Mouse (Mus musculus) frontal cortex, postnatal 36 days (tissue): ENCODE measurements around the gene Gata1.
"Not testable (repeated sequence)": the region's sequence is repeated elsewhere in the genome, so short reads cannot be mapped to it uniquely, and the experiment has no call there.

Experiments
- DNase-seq, 2 experiments: peaks; one replicate each; pipeline ENCODE4 v3.0.0; 2022; ENCODE audit warnings: low spot score in 2 of 2

Gata1 gene

DNA sequence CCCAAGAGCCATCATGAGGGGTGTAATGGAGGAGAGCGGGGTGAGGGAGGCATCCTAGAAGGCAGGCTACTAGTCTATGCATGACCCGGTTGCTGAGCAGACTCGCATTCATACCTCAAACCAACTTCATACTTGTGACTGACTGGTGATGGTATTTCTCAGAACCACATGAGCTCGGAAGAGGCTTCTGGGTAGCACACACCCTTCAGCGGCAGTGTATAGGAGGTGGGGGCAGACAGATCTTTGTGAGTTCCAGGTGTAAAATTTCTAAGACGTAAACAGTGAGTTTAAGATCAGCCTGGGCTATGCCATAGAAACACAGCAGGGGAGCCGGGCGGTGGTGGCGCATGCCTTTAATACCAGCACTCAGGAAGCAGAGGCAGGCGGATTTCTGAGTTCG lies at the start of gene Gata1:
Gene Gata1 (minus strand): TSS at position 180 of the 400 bp plus-strand sequence.
- DNase-seq = no peak

DNA sequence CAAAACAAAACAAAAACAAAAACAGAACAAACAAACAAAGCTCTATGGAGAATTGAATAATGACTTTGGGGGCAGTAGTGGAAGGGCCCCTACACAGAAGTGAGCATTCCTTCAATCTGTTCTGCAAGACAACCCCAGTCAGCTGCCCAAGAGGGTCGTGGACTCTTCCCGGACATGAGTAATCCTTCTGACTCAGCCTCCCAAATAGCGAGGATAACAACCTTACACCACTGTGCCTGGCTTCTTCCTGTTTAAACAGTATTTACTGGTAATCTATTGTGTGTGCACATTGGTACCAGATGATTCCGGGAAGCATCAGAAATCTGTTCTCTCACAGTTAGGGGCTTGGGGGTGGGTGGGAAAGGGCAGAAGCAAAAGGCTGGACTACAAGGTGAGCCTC lies 48.9 kb upstream of the Gata1 start:
- DNase-seq = no peak

DNA sequence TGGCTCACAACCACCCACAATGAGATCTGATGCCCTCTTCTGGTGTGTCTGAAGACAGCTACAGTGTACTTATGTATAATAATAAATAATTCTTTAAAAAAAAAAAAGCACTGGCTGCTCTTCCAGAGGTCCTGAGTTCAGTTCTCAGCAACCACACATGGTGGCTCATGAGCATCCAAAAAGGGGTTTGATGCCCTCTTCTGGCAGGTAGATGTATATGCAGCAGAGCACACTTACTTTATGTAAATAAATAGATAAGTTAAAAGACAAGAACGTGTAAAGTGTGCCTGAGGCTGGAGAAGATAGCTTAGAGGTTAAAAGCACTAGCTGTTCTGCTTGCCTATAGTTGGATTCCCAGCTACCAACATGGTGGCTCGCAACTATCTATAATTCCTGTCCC lies 46.9 kb upstream of the Gata1 start:
- DNase-seq = no peak

DNA sequence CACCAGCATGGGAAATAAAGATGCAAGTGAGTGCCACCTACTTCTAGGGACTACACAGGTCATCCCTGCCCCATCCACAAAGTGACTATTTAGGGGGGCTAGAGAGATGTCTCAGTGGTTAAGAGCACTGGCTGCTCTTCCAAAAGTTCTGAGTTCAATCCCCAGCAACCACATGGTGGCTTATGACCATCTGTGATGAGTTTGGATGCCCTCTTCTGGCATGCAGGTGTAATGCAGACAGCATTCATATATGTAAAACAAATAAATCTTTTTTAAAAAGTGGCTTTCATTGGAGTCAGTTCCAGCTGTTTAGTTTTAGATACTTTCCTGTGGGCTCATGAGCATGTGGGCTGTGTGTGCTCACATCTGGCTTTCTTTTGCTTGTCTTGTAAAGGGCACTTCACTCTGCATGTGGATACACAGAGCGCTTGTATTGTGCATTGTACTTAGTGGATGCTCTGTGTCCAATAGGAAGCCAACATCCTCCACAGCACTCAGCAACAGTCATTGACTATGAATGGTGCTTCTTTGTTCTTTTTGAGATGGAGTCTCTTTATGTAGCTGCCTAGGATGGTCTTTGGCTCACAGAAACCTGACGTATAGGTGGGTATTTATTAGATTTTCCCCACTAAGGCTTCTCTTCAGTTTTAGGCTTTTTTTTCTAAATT lies 42.4 kb upstream of the Gata1 start:
- DNase-seq = peak in 1 of 2 experiments; percentile 1

DNA sequence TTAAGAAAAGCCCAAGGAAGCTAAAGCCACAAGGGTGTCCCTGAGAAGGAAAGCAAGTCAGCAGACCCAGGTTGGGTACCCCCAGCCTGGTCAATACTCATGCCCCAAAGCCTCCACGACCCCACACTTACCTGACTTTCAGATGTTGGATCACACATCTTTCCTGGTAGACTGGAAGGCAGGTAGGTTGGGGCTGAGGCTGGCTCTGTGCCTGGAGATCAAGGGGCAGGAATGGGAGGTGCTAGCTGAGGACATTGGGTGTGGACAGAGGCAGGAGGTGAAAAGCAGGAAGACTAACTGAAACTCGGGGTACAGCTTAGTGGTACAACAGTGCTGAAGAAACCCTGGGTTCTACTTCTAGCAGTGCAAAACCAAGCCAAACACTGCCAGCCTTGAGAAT lies 40.4 kb upstream of the Gata1 start, which contains the start of gene Glod5:
Gene Glod5 (minus strand): TSS at position 207 of the 400 bp plus-strand sequence.
- no peak for DNase-seq

DNA sequence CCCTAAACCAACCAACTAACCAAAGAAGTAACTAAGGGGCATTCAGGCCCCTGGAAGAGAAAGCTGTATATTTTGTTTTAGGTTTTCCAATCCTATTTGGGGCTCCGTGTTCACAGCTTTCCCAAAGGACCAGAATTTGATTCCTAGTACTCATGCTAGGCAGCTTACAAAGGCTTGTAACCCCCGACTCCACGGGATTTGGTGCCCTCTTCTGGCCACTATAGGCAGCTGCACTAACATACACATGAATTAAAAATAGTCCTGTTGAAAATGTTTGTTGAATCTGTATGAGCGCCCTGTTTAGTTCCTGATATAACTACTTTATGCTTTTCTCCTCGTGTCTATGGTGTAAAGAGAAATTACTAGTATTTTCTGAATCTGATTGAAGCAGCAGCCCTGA lies 39.3 kb upstream of the Gata1 start:
- DNase-seq = peak; percentile 4

DNA sequence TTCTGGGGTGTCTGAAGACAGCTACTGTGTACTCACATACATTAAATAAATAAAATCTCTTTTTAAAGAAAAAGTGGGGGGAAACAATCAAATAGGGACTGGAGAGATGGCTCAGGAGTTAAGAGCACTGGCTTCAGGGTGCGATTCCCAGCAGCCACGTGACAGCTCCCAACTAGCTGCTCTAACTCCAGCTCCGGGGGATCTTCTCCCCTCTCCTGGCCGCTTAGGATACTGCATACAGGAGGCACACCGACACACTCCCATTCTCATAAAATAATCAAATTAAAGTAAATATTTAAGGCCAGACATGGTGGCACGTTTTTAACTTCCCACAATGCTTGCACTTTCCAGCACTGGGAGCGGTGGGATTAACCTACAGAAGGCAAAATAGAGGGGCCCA lies 37.8 kb upstream of the Gata1 start:
- not testable (repeated sequence) for DNase-seq

DNA sequence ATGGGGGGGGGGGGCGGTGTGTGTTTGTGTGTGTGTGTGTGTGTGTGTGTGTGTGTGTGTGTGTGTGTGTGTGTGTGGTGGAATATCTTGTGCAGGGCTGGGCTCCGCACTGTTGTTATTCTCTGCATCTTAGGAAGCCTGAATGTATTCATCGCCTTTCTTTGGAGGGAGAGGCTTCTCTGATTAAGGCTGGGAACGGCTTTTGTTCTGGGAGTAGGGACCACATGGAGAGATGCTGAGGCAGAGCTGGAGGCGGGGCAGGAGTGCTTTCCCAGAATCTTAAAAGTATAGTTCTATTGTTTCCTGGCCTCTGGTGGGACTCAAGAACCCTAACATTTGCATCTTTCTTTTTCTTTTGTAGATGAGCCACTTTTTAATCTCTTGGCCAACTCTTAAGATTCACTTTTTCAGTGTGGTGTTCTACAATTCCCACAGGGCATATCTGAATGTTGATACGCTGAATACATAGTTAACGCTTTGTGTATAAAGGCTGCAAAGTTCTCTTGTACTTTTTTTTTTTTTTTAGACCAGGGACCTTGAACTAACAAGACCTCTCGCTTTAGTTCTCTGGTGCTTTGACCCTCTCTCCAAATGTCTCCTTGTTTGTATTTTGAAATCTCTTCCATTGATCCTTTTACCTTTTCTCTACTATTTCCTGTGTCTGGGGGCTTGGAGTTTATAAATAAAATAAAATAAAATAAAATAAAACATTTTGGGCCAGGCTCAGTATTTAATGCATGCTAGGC lies 35.9 kb upstream of the Gata1 start:
- no peak for DNase-seq

DNA sequence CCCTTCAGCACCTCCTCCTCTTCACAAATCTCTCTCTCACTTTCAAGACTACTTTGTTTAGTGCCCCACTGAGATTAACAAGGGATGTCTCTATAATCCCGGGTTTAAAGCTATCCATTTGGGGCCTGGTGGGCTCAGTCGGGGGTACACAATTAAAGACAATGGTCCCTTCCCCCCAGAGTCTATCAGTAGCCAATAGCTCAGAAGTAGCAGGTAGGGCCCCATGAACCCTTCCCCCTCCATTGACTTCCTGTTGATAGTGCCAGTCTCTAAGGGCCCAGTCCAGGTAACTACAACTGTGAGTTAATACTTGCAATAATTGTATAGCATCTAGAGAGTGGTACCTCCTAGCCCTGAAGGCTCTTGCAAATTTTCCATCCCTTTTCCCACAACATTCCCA lies 35.3 kb upstream of the Gata1 start:
- DNase-seq = no peak

DNA sequence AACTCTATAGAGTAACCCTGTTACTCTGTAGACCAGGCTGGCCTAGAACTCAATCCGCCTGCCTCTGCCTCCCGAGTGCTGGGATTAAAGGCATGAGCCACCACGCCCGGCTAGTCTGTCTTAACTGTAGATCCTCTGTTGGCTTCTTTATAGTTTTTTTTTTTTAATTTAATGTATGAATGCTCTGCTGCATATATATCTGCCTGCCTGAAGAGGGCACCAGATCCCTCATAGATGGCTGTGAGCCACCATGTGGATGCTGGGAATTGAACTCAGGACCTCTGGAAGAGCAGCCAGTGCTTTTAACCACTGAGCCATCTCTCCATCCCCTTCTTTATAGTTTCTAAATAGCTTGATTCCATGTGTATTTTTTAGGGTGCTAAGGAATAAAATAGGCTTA lies 31.5 kb upstream of the Gata1 start:
- DNase-seq = not testable (repeated sequence)

DNA sequence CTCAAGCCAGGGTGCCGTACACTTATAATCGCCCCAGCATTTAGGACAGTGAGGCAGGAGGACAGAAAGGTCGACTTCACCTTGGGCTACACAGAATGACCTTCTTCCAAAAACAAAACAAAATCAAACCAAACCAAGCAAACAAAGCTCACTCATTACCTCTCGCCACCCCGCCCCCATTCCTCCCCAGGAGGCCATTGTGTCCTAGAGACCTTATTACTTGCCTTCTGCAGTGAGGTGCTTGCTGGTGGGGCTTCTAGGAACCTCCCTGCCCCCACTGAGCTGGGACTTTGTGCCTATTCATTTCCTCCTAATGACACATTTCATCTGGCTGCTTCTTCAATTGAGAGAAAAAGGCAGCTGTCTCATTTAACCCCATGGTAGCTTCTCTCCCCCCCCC lies 30.7 kb upstream of the Gata1 start:
- DNase-seq = no peak

DNA sequence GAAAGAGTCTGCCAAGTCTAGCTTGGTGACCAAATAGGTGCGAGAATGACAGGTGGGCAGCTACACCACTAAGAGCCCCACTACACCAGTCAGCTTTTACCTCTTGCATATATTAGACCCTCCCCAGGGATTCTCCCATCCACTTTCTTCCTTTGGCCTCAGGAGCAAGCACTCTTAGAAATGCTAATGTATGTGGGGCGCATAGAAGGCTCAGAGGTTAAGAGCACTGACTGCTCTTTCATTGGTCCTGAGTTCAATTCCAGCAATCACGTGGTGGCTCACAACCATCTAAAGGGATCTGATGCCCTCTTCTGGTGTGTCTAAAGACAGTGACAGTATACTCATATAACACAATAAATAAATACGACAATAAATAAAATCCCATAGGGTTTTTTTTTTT lies 25.1 kb upstream of the Gata1 start:
- no peak for DNase-seq

DNA sequence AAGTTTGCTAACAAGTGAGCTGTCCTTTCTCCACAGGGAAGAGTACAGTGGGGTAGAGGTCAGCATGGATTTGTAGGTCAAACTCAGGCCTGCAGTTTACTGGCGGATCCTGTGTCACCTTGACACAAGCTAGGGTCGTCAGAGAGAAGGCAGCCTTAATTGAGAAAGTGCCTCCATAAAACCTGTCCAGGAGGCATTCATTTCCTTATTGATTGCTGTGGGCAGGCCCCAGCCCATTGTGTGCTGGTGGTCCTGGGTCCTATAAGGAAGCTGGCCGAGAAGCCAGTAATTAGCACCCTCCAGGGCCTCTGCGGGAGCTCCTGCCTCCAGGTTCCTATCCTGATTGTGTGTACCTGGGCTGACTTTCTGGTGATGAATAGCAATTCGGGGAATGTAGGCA lies 24.1 kb upstream of the Gata1 start:
- DNase-seq = no peak

DNA sequence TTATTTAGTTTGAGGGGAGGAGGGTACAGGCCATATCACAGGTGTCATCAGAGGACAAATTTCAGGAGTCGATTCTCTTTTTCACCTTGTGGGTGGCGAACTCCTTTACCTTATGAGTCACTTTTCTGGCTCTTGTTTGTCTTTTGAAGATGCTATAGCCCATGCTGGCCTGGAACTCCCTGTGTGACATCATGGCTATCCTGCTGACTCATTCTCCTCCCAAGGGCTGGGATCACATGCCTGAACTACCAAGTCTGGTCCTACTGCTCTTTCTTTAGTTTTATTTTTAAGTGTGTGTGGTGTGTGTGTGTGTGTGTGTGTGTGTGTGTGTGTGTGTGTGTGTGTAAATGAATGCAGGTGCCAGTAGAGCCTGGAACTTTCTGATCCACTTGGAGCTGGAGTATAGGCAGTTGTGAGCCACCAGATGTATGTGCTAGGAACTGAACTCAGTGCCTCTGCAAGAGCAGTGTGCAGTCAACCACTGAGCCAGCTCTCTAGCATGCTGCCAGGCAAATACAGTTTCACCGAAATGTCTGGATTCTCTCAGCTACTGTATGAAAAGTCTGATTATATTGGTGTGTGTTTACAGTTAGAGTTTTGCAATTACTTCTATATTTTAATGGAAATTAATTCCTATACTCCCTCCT lies 22.8 kb upstream of the Gata1 start:
- no peak for DNase-seq

DNA sequence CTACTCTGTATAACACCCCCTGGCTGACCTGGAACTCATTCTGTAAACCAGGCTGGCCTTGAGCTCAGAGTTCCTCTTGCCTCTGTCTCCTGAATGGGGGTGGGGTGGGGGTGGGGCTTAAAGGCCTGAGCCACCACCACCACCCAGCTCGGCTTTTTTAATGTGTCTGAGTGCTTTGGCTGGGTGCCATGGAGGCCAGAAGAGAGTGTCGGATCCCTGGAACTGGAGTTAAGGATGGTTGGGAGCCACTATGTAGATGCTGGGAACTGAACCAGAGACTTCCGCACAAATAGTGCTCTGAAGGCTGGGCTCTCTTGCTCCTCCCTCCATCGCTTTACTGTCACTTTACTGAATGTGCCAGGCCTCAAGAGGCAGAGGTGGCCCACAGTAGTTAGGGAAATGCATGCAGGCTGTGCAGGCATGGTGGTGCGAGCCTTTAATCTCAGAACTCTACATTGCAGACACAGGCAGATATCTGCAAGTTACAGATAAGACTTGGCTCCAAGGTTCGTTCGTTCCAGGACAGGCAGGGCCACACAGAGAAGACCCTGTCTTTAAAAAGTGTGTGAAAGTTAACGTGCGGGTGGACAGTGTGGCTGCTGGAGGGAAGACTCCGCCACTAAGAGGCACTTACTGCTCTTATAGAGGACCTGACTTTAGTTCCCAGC lies 15.3 kb upstream of the Gata1 start:
- no peak for DNase-seq

DNA sequence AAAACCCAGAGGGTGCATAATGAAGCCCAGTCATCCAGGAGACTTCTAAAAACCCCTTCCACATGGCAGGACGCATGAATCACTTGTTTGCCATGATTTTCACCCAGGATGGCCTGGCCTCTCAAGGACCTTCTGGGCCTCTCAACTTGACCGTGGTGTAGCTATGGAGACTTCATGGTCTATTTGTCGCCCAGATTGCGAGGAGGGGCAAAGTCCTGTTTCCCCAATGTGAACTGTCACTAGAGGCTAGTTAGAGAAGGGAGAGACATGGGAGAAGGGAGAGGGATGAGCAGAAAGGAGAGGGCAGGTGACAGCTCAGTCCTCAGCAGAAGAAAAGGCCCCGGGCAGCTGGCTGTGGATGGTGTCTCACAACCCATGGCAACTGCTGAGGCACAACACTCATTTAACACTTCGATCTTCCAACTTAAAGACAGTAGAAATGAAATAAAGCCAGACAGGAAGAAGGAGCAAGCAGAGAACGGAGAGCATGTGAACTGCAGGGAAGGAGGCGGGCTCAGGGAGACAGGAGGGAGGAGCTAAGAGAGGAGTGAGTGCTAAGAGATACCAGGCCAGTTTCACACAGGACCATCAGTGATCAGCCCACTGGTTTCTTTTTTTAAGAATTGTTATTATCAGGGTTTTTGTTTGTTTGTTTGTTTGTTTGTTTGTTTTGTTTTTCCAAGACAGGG lies 14.7 kb upstream of the Gata1 start:
- no peak for DNase-seq

DNA sequence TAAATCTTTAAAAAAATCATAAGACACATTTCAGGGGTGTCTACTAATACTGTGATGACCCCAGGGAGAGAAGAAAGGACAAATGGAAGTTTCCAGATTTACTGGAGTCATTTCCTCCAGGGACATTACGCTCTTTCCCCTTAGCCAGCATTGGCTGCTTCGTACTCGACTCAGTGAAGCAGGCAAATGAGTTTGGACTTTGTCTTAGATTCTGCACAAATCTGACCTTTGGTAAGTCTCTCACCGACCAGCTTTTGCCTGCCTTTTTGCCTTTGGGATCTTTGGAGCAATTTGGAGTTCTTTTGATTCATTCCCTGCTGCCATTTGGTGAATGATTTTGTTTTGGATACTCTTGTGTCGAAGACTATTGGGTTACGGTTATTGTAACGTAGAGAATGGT lies 3.5 kb upstream of the Gata1 start:
- no peak for DNase-seq

DNA sequence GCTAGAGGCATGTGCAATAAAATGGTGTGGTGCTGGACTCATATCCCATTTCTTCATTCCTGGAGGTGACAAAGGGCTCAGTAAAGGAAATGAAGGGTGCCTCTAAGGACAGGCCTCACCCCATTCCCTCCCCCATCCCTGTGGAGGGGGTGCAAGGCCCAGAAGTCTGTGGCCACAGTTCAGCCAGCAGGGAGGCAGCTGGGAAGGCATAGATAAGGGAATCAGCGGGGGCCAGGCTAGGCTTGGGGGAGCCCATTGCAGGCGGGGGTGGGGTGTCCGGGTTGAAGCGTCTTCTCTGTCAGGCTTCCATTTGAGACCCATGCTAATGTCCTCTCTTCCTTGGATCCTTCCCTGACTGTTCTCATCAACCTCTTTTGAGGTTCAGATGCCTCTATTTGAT lies 6.6 kb downstream of the Gata1 start:
- no peak for DNase-seq

DNA sequence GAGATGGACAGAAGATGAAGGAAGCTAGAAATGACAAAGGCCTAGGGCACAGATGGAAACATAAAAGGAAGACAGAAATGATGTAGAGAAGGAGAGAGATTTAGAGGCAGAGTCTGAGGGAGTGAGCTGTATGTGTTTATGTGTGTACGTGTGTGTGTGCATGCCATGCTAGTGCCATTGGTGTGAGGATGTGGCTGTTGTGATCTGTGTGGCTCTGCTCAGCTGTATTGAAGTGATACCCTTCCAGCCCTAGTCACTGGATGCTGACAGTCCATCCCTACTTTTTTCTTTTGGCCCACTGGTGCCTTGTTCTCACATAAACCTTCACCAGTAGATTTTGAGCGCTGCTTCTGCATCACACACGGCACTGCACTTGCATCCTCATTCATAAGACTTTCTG lies 9.0 kb downstream of the Gata1 start:
- no peak for DNase-seq

DNA sequence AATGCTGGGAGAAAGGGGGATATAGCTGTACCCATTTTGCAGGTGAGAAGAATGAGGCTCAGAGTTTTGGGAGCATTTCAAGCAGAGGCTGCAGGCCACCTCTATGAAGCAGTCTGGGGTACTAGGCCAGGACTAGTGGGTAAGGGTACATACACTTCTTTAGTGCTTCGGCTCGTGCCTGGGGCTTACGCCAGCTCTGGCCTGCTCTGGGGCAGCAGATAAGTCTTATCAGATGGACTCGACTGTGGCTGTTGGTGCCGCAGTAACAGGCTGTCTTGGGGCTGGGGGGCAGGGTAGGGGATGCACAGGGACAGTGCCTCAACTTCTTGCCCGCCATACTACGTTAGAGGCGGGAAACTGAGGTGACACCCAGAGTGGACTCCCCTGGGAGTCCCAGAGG lies 9.6 kb downstream of the Gata1 start:
- DNase-seq = no peak

DNA sequence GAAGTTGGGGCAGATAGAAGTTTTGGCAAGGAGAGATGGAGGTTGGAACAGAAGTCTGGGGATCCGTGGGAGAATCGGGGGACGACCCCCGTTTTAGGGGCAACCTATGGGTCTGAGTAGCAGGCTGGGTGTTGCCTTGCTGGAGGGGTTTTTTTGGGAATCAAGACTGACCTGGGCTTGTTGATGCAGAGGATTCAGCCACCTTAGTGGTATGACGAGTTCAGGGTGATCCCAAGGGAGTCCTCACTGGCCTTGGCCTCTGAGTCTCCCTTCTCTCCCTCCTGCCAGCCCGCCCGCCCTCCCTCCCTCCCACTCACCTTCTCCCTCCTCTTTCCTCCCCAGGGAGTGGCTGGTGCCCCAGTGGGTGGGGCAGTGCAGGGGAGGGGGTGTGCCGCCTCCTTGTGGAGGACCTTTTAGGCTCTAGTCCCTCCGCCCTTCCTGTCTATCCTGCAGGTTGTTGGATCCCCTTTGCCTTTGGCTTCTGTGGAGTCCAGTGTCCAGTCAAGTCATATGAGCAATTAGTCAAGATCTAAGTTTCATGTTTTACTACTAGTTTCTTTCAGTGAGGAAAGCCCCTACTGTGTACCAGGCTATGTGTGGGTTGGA lies 10.2 kb downstream of the Gata1 start:
- DNase-seq = no peak
